Mouse (Mus musculus) adipose tissue, adult 10 weeks (tissue): Measurements from ENCODE around the gene Foxk1. TPM values are rescaled to one million over a fixed set of nuclear protein-coding genes. Genes with fewer than 3 reads are reported as not detected.

ENCODE experiments used
- polyA plus RNA-seq: library from polyadenylated mRNA; stranded (reverse); fragments of 350-450 nt; fragmentation: Illumina TruSeq; extraction: RNeasy Lipid Tissue Mini Kit (QIAGEN cat#74804); gene quantifications from one replicate; pipeline ENCODE4 v1.2.3, GENCODE M21; 2014; ENCODE audit warnings: low read depth, low replicate concordance

Gene Foxk1
- polyA plus RNA-seq = 14.5 TPM

DNA sequence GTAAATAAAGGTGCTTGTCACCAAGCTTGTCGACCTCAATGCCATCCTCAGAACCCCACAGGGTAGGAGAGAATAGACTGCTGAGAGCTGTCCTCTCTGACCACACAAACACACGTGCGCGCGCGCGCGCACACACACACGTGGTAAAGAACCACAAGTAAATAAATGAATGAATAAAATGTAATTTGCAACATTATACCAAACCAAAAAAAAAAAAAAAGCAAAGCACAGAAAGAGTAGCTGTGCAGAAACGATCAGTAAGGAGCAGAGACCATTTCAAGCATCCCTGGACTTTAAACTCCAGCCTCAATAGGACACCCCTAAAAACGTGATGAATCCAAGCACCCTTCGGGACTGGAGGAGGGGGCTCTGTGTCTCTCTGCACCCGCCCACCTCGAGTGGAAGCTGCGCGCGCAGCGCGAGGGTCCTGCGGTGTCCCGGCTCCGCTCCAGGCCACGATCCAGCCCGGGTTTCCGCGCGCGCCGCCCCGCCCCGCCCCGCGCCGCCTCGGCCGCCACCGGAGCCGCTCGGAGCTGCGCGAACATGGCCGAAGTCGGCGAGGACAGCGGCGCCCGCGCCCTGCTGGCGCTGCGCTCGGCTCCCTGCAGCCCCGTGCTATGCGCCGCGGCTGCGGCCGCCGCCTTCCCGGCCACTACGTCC lies at the start of gene Foxk1:
Foxk1 (plus strand) TSS at position 517 of the 660 bp plus-strand sequence.

DNA sequence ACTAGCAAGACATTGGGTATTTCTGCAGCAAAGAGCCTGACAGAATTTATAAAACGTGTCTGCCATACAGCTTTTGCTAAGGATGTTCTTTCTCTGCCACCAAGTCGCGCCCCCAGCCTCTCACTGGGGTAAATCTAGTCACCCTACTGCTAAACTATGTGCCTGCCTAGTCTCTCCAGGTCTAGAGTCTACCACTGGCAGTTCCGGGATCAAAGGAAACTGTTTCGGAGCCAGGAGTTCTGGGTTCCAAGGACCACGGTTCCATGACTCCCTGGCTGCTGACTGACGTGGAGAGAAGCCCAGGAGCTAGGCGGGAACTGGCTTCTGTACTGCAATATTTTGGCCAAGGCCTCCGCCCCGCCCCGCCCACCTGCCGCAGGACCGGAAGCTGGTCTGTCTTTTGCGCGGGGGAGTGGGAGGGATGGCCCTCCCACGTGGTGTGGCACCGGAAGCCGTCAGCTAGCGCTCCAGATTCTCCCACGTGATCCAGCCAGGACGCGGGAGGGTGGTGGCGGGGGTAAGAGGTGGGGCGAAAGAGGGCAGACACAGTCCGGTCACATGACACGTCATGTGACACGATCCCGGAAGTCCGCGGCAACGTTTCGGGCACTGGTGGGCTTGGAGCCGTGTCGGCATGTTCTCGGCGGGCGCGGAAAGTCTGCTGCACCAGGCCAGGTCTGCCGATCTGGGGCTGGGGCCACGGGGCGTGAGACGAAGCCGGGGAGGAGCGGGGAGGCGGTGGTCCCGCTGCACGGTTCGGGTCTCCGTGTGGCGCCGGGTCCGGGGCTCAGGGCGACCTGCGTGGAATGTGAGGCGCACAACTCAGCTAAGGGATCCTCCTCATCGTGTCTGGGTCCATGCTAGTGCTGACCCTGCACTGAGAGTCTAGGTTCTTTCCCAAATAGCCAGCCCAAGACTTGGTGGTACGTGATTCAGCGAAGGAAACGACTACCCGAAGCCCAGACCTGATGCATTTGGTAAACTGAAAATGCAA lies 62.5 kb downstream of the Foxk1 start, which contains the start of gene Ap5z1:
Ap5z1 (plus strand) TSS at position 484 of the 994 bp plus-strand sequence.

Other genes with a start within 250 kb of the Foxk1 start
- gene Ap5z1, start 62.4 kb downstream of the Foxk1 start, polyA plus RNA-seq = 18.2 TPM
- 5.2 TPM for gene Papolb, start 128.6 kb downstream of the Foxk1 start, polyA plus RNA-seq
- gene Radil, start 149.6 kb downstream of the Foxk1 start, polyA plus RNA-seq = 3.1 TPM
- gene Mmd2, start 207.3 kb downstream of the Foxk1 start, polyA plus RNA-seq = 4.1 TPM
- 42.8 TPM for gene Wipi2, start 226.2 kb downstream of the Foxk1 start, polyA plus RNA-seq